Mouse (Mus musculus) kidney, postnatal 0 days (tissue): Measurements from ENCODE around the gene Rbfox2. TPM values are rescaled to one million over a fixed set of nuclear protein-coding genes. Genes with fewer than 3 reads are reported as not detected.
A peak's percentile ranks its signal among the peaks of the same experiment; 100 is the strongest.

ENCODE experiments used
- ATAC-seq: fragments of 200-750 bp; cut with Nextera tagmentation; replicated peaks from 2 replicates; pipeline ENCODE4 v1.8.0; 2017; ENCODE audit warnings: low read depth, moderate number of reproducible peaks, moderate TSS enrichment, moderate library complexity; ENCODE audit not compliant: low FRiP score
- DNase-seq: peaks from one replicate; pipeline ENCODE4 v3.0.0-alpha.2; 2016; ENCODE audit warnings: low spot score
- H3K27ac ChIP-seq: fragments of 300-500 bp; sonication (generic); 2 replicates; pipeline ENCODE4 v1.5.1; 2014; ENCODE audit warnings: mild to moderate bottlenecking
- H3K27me3 ChIP-seq: fragments of 300-500 bp; sonication (generic); 2 replicates; pipeline ENCODE4 v1.6.1; 2014; ENCODE audit warnings: low read length, mixed read lengths; ENCODE audit not compliant: insufficient read depth
- H3K36me3 ChIP-seq: fragments of 300-500 bp; sonication (generic); 2 replicates; pipeline ENCODE4 v1.6.1; 2014; ENCODE audit warnings: low read length, mixed read lengths; ENCODE audit not compliant: insufficient read depth
- H3K4me1 ChIP-seq: fragments of 300-500 bp; sonication (generic); replicated peaks from 2 replicates; pipeline ENCODE4 v1.6.1; 2014; ENCODE audit warnings: antibody characterized with exemption, low read length, mixed read lengths; ENCODE audit not compliant: insufficient read depth
- H3K4me2 ChIP-seq: fragments of 300-500 bp; sonication (generic); 2 replicates; pipeline ENCODE4 v1.6.1; 2014; ENCODE audit warnings: mild to moderate bottlenecking, low read length, moderate library complexity, mixed read lengths
- H3K4me3 ChIP-seq: fragments of 300-500 bp; sonication (generic); replicated peaks from 2 replicates; pipeline ENCODE4 v1.5.1; 2014; ENCODE audit warnings: low read depth, low read length
- H3K9ac ChIP-seq: fragments of 300-500 bp; sonication (generic); 2 replicates; pipeline ENCODE4 v1.6.1; 2014; ENCODE audit warnings: low read depth, low read length
- H3K9me3 ChIP-seq: fragments of 300-500 bp; sonication (generic); replicated peaks from 2 replicates; pipeline ENCODE4 v1.6.1; 2016; ENCODE audit warnings: low read length, inconsistent platforms, mixed read lengths
- CTCF ChIP-seq: IDR thresholded peaks from 2 replicates; pipeline ENCODE4 v1.5.1; 2016; ENCODE audit warnings: antibody characterized with exemption, low read depth, mild to moderate bottlenecking, moderate library complexity
- WGBS: fragments of 180-500 bp; shearing (Covaris S2); extraction: QIAGEN DNeasy Blood & Tissue Kit; methylation state at CpG from one replicate; pipeline ENCODE4 v1.1.7; 2014; 5-methylcytosine and 5-hydroxymethylcytosine counted together
- polyA plus RNA-seq: library from polyadenylated mRNA; unstranded; fragments of >200 nt; fragmentation: Nextera tagmentation; extraction: Ambion mirVana; gene quantifications from 2 replicates; pipeline ENCODE4 v1.2.1, GENCODE M21; 2015

The Rbfox2 gene
- polyA plus RNA-seq, 1 experiment from 2014 or later: 22.7 TPM

DNA sequence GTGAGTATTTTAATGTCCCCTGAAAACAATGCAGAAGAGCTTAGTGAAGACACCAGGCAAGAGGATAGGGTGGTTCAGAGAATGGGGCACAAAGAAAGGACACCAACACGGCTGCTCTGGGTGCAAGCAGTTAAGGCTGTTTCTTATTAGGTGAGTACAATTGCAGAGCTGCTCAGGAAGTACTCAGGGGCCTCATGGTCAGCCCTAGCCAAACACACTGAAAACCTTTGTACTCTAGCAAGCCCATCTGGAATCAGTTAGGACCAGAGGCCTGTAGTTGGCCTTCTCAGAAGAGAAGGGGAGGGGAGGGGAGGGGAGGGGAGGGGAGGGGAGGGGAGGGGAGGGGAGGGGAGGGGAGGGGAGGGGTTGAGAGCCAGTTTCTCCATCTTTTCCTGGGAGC lies 52.2 kb downstream of the Rbfox2 start:
- no peaks in the 10 kb centered on the region for H3K36me3 ChIP-seq
- peaks cover 14% of the 10 kb centered on the region for H3K4me1 ChIP-seq
- ATAC-seq: no peak
- no peak for TF ChIP-seq CTCF
- 16% methylated on average over 1 of the region's 1 CpGs for WGBS
- H3K4me3 ChIP-seq: no peak overlapping the region
- no peak overlapping the region for H3K9ac ChIP-seq
- H3K9me3 ChIP-seq: no peaks in the 10 kb centered on the region
- no peak overlapping the region for H3K4me2 ChIP-seq
- H3K27me3 ChIP-seq: no peaks in the 10 kb centered on the region
- no peak for DNase-seq
- H3K27ac ChIP-seq: peak overlapping the region; percentile 61

DNA sequence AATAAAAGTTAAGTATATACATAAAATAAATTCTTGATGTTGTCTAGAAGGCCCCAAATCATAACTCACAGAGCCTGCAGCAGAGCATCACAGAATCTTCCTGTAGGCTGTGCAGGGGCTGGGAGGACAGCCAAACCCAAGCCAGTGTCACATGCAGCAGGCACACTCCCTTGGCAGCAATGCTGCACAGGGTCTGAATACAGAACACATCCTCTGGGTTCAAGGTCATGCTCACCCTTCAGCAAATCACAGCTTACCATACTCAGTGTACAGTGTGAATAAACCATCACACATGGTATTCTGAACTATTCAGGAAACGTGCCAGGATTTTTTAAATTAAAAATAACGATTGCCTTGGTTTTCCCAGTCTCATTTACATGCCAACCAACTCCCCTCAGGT lies 52.7 kb downstream of the Rbfox2 start:
- peak overlapping the region; percentile 61; the same call in 1 of the 2 replicates for H3K27ac ChIP-seq
- H3K36me3 ChIP-seq: no peaks in the 10 kb centered on the region
- TF ChIP-seq CTCF: no peak

DNA sequence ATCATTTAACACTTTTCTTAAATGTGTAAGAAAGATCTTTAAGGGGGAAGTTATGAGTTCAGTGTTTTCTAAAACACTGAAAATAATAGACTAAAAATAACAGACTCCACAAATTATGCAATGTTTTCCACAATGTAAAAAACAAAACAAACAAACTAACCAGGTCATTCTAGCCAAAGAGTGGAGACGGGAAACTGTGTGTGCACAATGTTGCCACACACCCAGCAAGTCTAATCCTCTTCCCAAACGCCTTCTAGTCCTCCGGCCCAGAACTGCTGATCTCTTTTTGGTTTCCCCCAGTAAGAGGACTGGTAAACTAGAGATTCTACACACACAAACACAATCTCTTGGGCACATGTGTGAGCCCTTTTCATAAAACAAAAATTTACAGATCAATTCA lies 55.1 kb downstream of the Rbfox2 start:
- H3K36me3 ChIP-seq: no peaks in the 10 kb centered on the region
- H3K4me3 ChIP-seq: no peak overlapping the region
- DNase-seq: no peak
- no peak for TF ChIP-seq CTCF
- H3K9me3 ChIP-seq: no peaks in the 10 kb centered on the region
- no peak overlapping the region for H3K4me2 ChIP-seq
- H3K4me1 ChIP-seq: peaks cover 14% of the 10 kb centered on the region
- 86% methylated on average over 3 of the region's 3 CpGs for WGBS
- no peaks in the 10 kb centered on the region for H3K27me3 ChIP-seq
- no peak overlapping the region for H3K9ac ChIP-seq
- H3K27ac ChIP-seq: no peak overlapping the region
- no peak for ATAC-seq

More for the DNA sequence above, 52.7 kb downstream of the Rbfox2 start:
- ATAC-seq: no peak
- Histone ChIP-seq H3K4me1 (peaks cover 14% of the 10 kb centered on the region), H3K4me3 (no peak overlapping the region), H3K9ac (no peak overlapping the region), H3K4me2 (no peak overlapping the region), H3K9me3 (no peaks in the 10 kb centered on the region), H3K27me3 (no peaks in the 10 kb centered on the region)
- 34% methylated on average over 2 of the region's 2 CpGs for WGBS
- no peak for DNase-seq

DNA sequence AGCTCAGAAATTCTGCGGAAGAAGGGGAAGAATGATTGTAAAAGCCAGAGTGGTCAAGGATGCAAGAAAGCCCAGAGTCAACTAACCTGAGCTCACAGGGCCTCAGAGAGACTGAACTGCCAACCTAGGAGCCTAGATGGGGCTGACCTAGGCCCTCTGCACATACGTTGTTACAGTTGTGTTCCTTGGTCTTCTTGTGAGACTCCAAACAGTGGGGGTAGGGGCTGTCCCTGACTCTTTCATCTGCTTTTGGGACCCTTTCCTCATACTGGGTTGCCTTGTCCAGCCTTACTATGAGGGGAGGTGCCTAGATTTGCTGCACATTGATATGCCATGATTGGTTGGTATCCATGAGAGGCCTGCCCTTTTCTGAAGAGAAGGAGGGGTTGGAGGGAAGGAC lies 56.0 kb downstream of the Rbfox2 start:
- 91% methylated on average over 2 of the region's 2 CpGs for WGBS
- no peaks in the 10 kb centered on the region for H3K27me3 ChIP-seq
- no peak overlapping the region for H3K9ac ChIP-seq
- H3K4me3 ChIP-seq: no peak overlapping the region
- no peak for TF ChIP-seq CTCF
- H3K4me1 ChIP-seq: peaks cover 18% of the 10 kb centered on the region
- no peaks in the 10 kb centered on the region for H3K36me3 ChIP-seq
- no peak for DNase-seq
- H3K9me3 ChIP-seq: no peaks in the 10 kb centered on the region
- ATAC-seq: no peak
- H3K27ac ChIP-seq: no peak overlapping the region
- no peak overlapping the region for H3K4me2 ChIP-seq

DNA sequence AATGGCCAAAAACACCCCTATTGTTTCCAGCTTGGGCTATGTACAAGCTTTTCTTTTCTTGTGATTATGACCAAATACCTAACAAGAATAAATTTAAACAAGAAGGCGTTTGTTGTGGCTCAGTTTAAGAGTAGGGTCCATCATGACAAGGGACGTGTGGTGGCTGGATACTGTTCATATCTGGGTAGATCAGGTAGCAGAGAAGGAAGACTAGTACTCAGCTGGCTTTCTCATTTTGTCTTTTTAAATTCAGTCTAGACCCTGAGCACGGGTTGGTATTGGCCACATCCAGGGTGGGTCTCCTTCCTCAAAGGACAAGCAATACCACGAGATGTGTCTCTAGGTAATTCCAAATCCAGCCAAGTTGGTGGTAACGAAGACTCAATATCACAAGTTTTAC lies 57.4 kb downstream of the Rbfox2 start:
- DNase-seq: no peak
- no peak overlapping the region for H3K4me2 ChIP-seq
- no peak for TF ChIP-seq CTCF
- H3K36me3 ChIP-seq: no peaks in the 10 kb centered on the region
- no peaks in the 10 kb centered on the region for H3K9me3 ChIP-seq
- no peak overlapping the region for H3K27ac ChIP-seq
- H3K4me3 ChIP-seq: no peak overlapping the region
- WGBS: 89% methylated on average over 5 of the region's 5 CpGs
- no peaks in the 10 kb centered on the region for H3K27me3 ChIP-seq
- ATAC-seq: no peak
- H3K9ac ChIP-seq: no peak overlapping the region
- peaks cover 24% of the 10 kb centered on the region for H3K4me1 ChIP-seq

DNA sequence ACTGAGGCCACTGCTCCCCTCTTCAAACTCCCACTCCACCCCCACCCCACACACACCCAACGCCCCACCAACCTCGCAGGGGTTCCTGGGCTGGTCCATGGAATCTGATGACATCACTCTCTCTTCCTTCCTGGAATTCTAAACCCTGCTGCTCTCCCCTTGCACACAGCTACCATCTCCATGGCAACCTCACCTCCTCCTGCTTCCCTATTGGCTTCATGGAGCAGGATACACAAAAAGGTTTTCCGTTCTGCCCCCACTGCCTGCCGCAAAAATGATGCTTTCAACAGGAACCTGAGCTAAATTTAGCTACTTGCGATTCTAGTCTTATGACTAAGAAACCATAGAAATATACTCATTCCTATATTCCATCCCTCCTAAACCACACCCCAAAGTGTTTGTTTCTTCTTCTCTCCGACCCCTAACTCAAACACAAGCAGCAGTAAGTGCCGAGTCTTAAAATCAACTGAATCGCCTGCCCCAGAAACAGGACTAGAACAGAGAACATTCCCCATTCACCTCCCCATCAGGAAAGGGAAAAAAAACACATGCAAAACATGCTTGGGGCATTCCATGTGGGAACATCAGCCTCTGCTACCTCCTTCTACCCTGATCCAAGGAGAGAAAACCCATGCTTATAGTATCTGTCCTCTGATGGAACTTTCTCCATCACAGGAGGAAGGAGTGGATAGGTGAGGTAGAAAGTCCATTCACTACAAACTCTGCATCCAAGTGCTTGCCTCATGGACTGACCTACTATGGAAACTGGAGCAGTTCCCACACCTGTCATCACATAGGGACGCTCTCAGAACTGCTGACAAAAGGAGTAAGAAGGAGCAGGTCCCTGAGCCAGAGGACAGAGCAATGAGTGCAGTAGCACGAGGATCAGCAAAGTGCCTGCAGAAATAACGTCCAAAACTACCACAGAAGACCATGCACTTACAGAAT lies 61.1 kb downstream of the Rbfox2 start:
- Histone ChIP-seq H3K27ac (peak overlapping the region; percentile 60), H3K4me3 (no peak overlapping the region), H3K4me1 (peaks cover 14% of the 10 kb centered on the region; the same call in 1 of the 2 replicates), H3K4me2 (no peak overlapping the region), H3K9ac (no peak overlapping the region), H3K36me3 (no peaks in the 10 kb centered on the region), H3K27me3 (no peaks in the 10 kb centered on the region), H3K9me3 (no peaks in the 10 kb centered on the region)
- WGBS: 11% methylated on average over 11 of the region's 11 CpGs
- ATAC-seq: no peak
- DNase-seq: peak; percentile 86
- TF ChIP-seq CTCF: no peak
